Mouse (Mus musculus): ENCODE data around the gene Ppil4. TPM values are rescaled to one million over a fixed set of nuclear protein-coding genes. Genes with fewer than 3 reads are reported as not detected.

Ppil4 gene
- total and polyA plus RNA-seq, 3 experiments = 30.5 to 86.3 (median 34.7) TPM

DNA sequence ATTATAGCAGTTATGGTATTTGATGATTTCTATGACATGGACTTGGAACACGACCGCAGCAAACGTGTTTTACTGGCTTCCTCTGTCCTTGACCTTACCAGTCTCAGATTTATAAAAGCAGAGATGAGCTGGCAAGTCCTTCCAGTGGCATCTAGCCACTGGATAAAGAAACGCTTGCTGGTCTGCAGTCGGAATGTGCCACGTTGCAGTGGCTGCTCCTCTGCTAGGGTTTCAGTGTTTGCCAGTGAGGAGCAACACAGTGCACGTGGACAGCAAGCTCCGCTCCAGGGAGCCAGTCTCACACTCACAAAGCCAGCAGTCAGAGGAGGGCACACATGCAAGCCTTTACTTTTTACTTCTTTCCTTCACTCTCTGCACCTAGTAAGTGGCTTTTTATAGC, 17.3 kb upstream of the Ppil4 start:
- no peak for TF ChIP-seq MAZ (IDR thresholded peaks at IDR 0.05; ENCODE audit: low read depth, low read length)
- TF ChIP-seq ZMIZ1 (IDR thresholded peaks at IDR 0.05; ENCODE audit: low read depth, low read length) = no peak
- no peak for TF ChIP-seq JUND (IDR thresholded peaks at IDR 0.05; ENCODE audit: low read depth, low read length)
- TF ChIP-seq SIN3A (IDR thresholded peaks at IDR 0.05; ENCODE audit: low read length) = no peak
- no peak for TF ChIP-seq ZNF384 (IDR thresholded peaks at IDR 0.05; ENCODE audit: low read depth, low read length)
- no peak for TF ChIP-seq MXI1 (IDR thresholded peaks at IDR 0.05; ENCODE audit: low read depth, low read length)
- TF ChIP-seq USF2 (IDR thresholded peaks at IDR 0.05; ENCODE audit: borderline replicate concordance in 1 of 2, insufficient read depth in 1 of 2, low read depth in 1 of 2, low read length in 2 of 2) = no peak
- no peak for TF ChIP-seq MEF2A (IDR thresholded peaks at IDR 0.05; ENCODE audit: extremely low read depth, insufficient replicate concordance, low read depth, low read length, poor library complexity, severe bottlenecking)
- TF ChIP-seq RCOR1 (IDR thresholded peaks at IDR 0.05; ENCODE audit: low read depth, low read length) = no peak
- no peak for TF ChIP-seq BHLHE40 (IDR thresholded peaks at IDR 0.05; ENCODE audit: borderline replicate concordance, low read depth, low read length)
- TF ChIP-seq CHD2 (IDR thresholded peaks at IDR 0.05; ENCODE audit: low read length) = no peak
- no peak for TF ChIP-seq ETS1 (IDR thresholded peaks at IDR 0.05; ENCODE audit: low read depth, low read length)
- TF ChIP-seq POLR2AphosphoS5 (IDR thresholded peaks at IDR 0.05; ENCODE audit: borderline replicate concordance, low read depth, low read length) = no peak
- no peak for TF ChIP-seq MAFK (IDR thresholded peaks at IDR 0.05; ENCODE audit: borderline replicate concordance, low read depth, low read length)
- TF ChIP-seq RAD21 (IDR thresholded peaks at IDR 0.05; ENCODE audit: low read depth, low read length) = no peak
- no peak for TF ChIP-seq EP300 (IDR thresholded peaks at IDR 0.05; ENCODE audit: low read depth in 1 of 2, low read length in 2 of 2)
- no peak for TF ChIP-seq POLR2AphosphoS2 (IDR thresholded peaks at IDR 0.05; ENCODE audit: low read length)
- TF ChIP-seq USF1 (IDR thresholded peaks at IDR 0.05; ENCODE audit: low read depth, low read length) = no peak
- no peak for TF ChIP-seq GATA1 (IDR thresholded peaks at IDR 0.05; ENCODE audit: low read depth, low read length)

DNA sequence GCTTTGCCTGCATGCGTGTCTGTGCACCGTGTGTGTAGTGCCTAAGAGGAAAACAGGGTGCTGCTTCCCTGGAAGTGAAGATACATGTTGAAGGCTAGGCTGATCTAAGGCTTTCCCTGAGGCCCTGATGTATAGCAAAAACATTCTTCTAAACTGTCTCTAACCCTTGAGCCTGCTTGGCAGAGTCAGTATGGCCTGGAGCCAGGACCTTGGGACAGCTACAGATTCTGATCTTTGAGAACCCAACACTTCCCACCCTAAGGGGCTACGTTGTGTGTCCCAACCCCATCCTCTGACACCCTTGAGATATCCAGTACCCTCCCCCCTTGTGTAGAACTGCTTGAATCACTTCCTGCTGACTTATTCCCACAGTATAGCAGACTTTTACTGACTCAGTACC, 14.3 kb upstream of the Ppil4 start:
- peaks cover 0 to 5% of the 10 kb centered on the region in 2 experiments; a peak in 3 of 4 replicates for H3K4me1 ChIP-seq (ENCODE audit: control insufficient read depth in 1 of 2, insufficient read depth in 2 of 2, low read length in 2 of 2)
- H3K79me2 ChIP-seq (ENCODE audit: control insufficient read depth, insufficient read depth, low read length, poor library complexity) = peaks cover 5% of the 10 kb centered on the region; the same call in 1 of the 2 replicates
- DNase-seq (ENCODE audit: low read depth, low spot score) = no peak
- TF ChIP-seq CHD2 (IDR thresholded peaks at IDR 0.05; ENCODE audit: low read length) (no peak), ZC3H11A (IDR thresholded peaks at IDR 0.05; ENCODE audit: low read depth, low read length) (no peak), E2F4 (IDR thresholded peaks at IDR 0.05; ENCODE audit: borderline replicate concordance, low read depth, low read length) (no peak), USF1 (IDR thresholded peaks at IDR 0.05; ENCODE audit: low read depth, low read length) (no peak), NELFE (IDR thresholded peaks at IDR 0.05; ENCODE audit: low read depth, low read length) (no peak), KAT2A (conservative IDR thresholded peaks at IDR 0.05; ENCODE audit: low read depth, low read length) (no peak), GATA1 (IDR thresholded peaks at IDR 0.05; ENCODE audit: low read depth, low read length) (no peak), MYB (IDR thresholded peaks at IDR 0.05; ENCODE audit: low read depth, low read length) (no peak), TAL1 (IDR thresholded peaks at IDR 0.05; ENCODE audit: low read length) (no peak)
- H3K9me3 ChIP-seq (replicated peaks; ENCODE audit: insufficient read depth, low read length) = no peaks in the 10 kb centered on the region
- no peak overlapping the region for H3K4me3 ChIP-seq (ENCODE audit: control insufficient read depth in 1 of 2, insufficient read depth in 1 of 2, low read depth in 2 of 2, low read length in 2 of 2)
- H3K9ac ChIP-seq (ENCODE audit: control insufficient read depth, low read depth, low read length, poor library complexity, severe bottlenecking) = no peak overlapping the region
- H3K27me3 ChIP-seq (ENCODE audit: control insufficient read depth in 1 of 2, insufficient read depth in 2 of 2, low read length in 2 of 2) = no peaks in the 10 kb centered on the region
- H3K27ac ChIP-seq (ENCODE audit: control insufficient read depth, low read depth, low read length) = no peak overlapping the region
- H3K36me3 ChIP-seq (ENCODE audit: control insufficient read depth in 1 of 2, insufficient read depth in 2 of 2, low read length in 2 of 2) = peaks cover 2 to 6% of the 10 kb centered on the region in 2 experiments; a peak in 2 of 4 replicates

More for the DNA sequence above, 17.3 kb upstream of the Ppil4 start:
- Histone ChIP-seq H3K4me1 (ENCODE audit: control insufficient read depth in 1 of 2, insufficient read depth in 2 of 2, low read length in 2 of 2) (no peaks in the 10 kb centered on the region; a peak in 2 of 4 replicates), H3K4me3 (ENCODE audit: control insufficient read depth in 1 of 2, insufficient read depth in 1 of 2, low read depth in 2 of 2, low read length in 2 of 2) (no peak overlapping the region), H3K9me3 (replicated peaks; ENCODE audit: insufficient read depth, low read length) (no peaks in the 10 kb centered on the region), H3K27ac (ENCODE audit: control insufficient read depth, low read depth, low read length) (no peak overlapping the region), H3K9ac (ENCODE audit: control insufficient read depth, low read depth, low read length, poor library complexity, severe bottlenecking) (no peak overlapping the region), H3K79me2 (ENCODE audit: control insufficient read depth, insufficient read depth, low read length, poor library complexity) (peaks cover 3% of the 10 kb centered on the region; the same call in 1 of the 2 replicates), H3K27me3 (ENCODE audit: control insufficient read depth in 1 of 2, insufficient read depth in 2 of 2, low read length in 2 of 2) (no peaks in the 10 kb centered on the region), H3K36me3 (ENCODE audit: control insufficient read depth in 1 of 2, insufficient read depth in 2 of 2, low read length in 2 of 2) (peaks cover 5 to 6% of the 10 kb centered on the region in 2 experiments; a peak in 2 of 4 replicates)
- no peak for DNase-seq (ENCODE audit: low read depth, low spot score)
